Mouse (Mus musculus) gastrocnemius, adult 2 months (tissue): ENCODE data around the gene Nfam1. TPM values are rescaled to one million over a fixed set of nuclear protein-coding genes. Genes with fewer than 3 reads are reported as not detected.
A peak's percentile ranks its signal among the peaks of the same experiment; 100 is the strongest.

Experiments used
- DNase-seq: peaks from one replicate; pipeline ENCODE4 v3.0.0; 2022
- H3K27ac ChIP-seq: fragments of 200-600 bp; 2 replicates; pipeline ENCODE4 v1.8.1; 2022; ENCODE audit warnings: mild to moderate bottlenecking
- H3K4me3 ChIP-seq: fragments of 200-600 bp; 2 replicates; pipeline ENCODE4 v1.8.1; 2022; ENCODE audit warnings: mild to moderate bottlenecking, moderate library complexity
- CTCF ChIP-seq: fragments of 200-600 bp; IDR thresholded peaks from 2 replicates; pipeline ENCODE4 v1.8.1; 2022; ENCODE audit warnings: antibody characterized with exemption, mild to moderate bottlenecking, moderate library complexity
- intact Hi-C: fragments of 180-260 bp; cut with DNase I; formaldehyde crosslinking; loops from one replicate; pipeline ENCODE4 v1.15.1; 2025
- microRNA-seq: library from miRNA; unstranded; fragments of <30 nt; microRNA quantifications from one replicate; pipeline ENCODE4 v1.2.0, GENCODE M21; 2021
- total RNA-seq, 2 experiments: library from RNA; stranded (reverse); gene quantifications; 2 replicates each; pipeline ENCODE4 v1.2.3; 2021

The Nfam1 gene
- total RNA-seq, 2 experiments from 2014 or later, result 0.41 to 0.98 TPM

- no peak overlapping the region for H3K27ac ChIP-seq
- intact Hi-C loops, result no loop called here
- no peak for TF ChIP-seq CTCF
- H3K4me3 ChIP-seq, result no peak overlapping the region
- no peak for DNase-seq
Observed at GRCm38 (mm10) chr15:82959151-82959550, 74.0 kb downstream of the Nfam1 start.

- no peak for DNase-seq
- no peak for TF ChIP-seq CTCF
- intact Hi-C loops, result no loop called here
- peak overlapping the region; percentile 31 for H3K4me3 ChIP-seq
- H3K27ac ChIP-seq, result no peak overlapping the region
Observed at GRCm38 (mm10) chr15:82958253-82958701, 74.8 kb downstream of the Nfam1 start.

GRCm38 (mm10) chr15:82956721-82957120 lies 76.4 kb downstream of the Nfam1 start:
- DNase-seq, result no peak
- Histone ChIP-seq H3K27ac (no peak overlapping the region), H3K4me3 (no peak overlapping the region)
- intact Hi-C loops, result no loop called here
- TF ChIP-seq CTCF, result no peak

- H3K4me3 ChIP-seq, result no peak overlapping the region
- intact Hi-C loops, result no loop called here
- DNase-seq, result no peak
- no peak overlapping the region for H3K27ac ChIP-seq
- TF ChIP-seq CTCF, result no peak
Observed at GRCm38 (mm10) chr15:82956310-82956709, 76.8 kb downstream of the Nfam1 start.

GRCm38 (mm10) chr15:82955286-82955685 lies 77.8 kb downstream of the Nfam1 start:
- no peak for TF ChIP-seq CTCF
- no peak for DNase-seq
- intact Hi-C loops, result no loop called here
- no peak overlapping the region for H3K27ac ChIP-seq
- H3K4me3 ChIP-seq, result no peak overlapping the region

DNA sequence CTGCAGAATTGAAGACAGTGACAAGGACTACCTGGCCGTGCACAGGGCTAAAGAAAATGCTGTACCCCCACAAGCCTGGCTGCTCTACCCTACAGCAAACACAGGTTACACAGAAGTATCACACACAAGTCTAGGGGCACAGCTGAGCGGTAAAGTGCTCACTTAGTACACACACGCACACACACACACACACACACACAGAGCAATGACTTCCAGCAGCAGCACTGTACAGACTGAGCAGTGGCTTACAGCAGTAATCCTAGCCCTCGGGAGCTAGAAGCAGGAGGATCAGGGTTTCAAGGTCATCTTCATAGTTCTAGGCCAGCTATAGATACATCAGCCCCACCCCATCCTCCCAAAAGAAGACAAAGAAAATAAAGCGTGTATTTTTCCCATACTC lies 79.1 kb downstream of the Nfam1 start:
- intact Hi-C loops, result no loop called here
- TF ChIP-seq CTCF, result no peak
- Histone ChIP-seq H3K27ac (no peak overlapping the region), H3K4me3 (no peak overlapping the region)
- no peak for DNase-seq

DNA sequence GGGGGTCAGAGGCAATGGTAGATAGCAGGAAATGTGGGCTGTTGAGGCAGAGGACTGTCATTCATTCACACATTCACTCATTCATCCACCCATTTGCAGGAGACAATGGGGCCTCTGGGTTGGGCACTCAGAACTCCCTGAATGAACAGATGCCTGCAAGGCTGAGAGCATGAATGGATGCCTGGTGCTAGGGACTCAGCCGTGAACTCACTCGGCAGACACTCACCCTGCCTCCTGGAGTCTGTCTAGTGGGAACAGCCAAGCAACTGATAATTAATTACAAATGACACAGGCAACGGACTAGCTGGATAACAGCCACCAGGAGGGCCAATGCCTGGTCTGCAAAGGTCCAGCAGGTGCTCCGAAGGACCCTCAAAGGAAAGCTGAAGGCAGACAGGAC lies 80.0 kb downstream of the Nfam1 start:
- intact Hi-C loops, result no loop called here
- H3K4me3 ChIP-seq, result no peak overlapping the region
- DNase-seq, result no peak
- no peak for TF ChIP-seq CTCF
- H3K27ac ChIP-seq, result no peak overlapping the region

- intact Hi-C loops, result no loop called here
- DNase-seq, result no peak
- Histone ChIP-seq H3K4me3 (no peak overlapping the region), H3K27ac (no peak overlapping the region)
- TF ChIP-seq CTCF, result no peak
Observed at GRCm38 (mm10) chr15:82952292-82952705, 80.8 kb downstream of the Nfam1 start.

DNA sequence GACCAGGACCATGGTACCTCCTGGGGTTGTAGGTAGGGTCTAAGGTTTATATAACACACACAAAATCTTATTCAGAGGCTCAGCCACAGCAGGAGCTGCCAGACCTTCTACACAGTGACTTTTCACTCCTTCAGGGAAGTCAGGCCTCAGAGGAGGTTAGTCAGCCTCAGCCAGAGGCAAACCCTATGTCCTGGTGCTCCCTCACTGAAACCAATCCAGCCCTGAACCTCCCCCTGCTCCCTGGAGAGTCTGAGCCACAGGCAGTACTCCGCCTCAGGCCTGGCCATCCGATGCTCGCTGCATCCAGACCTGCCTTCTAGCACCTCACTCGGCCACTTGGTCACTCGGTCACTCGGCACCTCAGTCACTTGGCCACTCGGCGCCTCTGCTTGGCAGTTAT lies 82.9 kb downstream of the Nfam1 start:
- peak; percentile 33 for DNase-seq
- intact Hi-C loops, result no loop called here
- no peak for TF ChIP-seq CTCF
- Histone ChIP-seq H3K4me3 (no peak overlapping the region), H3K27ac (no peak overlapping the region)

DNA sequence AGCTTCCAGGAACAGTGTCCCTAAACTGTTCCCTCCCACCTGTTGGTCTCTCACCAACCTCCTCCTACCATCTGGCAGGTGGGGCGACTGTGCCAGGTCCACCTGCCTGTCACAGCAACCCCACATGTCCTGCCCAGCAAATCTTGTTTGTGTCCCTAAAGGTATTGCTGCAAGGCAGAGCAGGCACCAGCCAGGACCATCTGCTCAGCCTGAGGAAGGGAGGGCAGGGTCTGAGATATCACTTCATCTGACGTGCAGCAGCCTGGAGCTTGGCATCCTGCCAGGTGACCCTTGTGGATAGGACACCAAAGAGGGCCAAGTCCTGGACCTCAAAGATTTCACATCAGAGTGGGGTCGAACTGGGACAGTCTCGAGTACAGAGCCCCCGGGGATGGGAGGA lies 85.7 kb downstream of the Nfam1 start:
- no peak overlapping the region for H3K4me3 ChIP-seq
- no peak for TF ChIP-seq CTCF
- H3K27ac ChIP-seq, result no peak overlapping the region
- DNase-seq, result peak; percentile 23
- intact Hi-C loops, result no loop called here

DNA sequence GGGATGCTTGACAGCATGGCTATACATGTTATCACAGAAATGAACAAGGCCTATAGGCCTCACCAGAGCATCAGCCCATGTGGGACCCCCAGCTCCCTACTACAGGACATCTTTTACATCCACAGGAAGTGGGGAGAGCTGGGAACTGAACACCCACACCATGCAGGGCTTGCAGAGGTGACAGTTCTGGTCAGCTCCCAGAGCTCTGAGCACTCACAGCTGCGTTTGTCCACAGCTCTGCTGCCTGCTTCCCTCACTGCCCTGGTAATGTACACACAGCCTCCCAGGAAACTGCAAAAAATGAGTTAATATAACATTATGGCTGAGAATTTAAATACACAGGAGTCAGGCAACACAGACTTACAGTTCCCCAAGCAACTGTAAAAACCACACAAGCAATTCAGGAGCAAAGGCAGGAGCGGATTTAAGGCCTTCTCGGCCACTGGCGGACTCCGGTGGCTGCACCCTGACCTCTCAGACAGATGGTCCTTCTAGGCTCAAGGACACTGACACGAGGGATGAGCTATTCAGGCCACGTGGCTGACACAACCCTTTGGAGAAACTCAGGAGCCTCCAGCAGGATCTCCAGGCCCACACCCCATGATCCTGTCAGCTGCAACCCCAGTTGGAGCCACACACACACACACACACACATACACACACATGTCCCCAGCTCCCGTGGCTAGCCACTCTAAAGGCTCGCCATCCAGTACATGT lies 88.5 kb downstream of the Nfam1 start:
- no peak overlapping the region for H3K4me3 ChIP-seq
- intact Hi-C loops, result no loop called here
- TF ChIP-seq CTCF, result no peak
- H3K27ac ChIP-seq, result no peak overlapping the region
- no peak for DNase-seq

Small RNA genes within 50 kb of the gene (microRNA-seq; reads per million reads assigned to microRNA genes)
- gene Mir3080, result not detected

Other genes starting within 250 kb of the Nfam1 start
- gene Cyp2d26, start 239.0 kb downstream of the Nfam1 start, total RNA-seq, result not detected
- 10 to 100 TPM; 28.9 to 33.6 TPM for gene Tcf20, start 45.4 kb downstream of the Nfam1 start, total RNA-seq
- gene Serhl, start 56.2 kb upstream of the Nfam1 start, total RNA-seq, result 10 to 100 TPM; 22.8 to 29.1 TPM
- gene Rrp7a, start 89.5 kb upstream of the Nfam1 start, total RNA-seq, result 10 to 100 TPM; 34.3 to 41.3 TPM
- 10 to 100 TPM; 16.0 to 16.3 TPM for gene Poldip3, start 116.1 kb upstream of the Nfam1 start, total RNA-seq
- gene Cyb5r3, start 139.3 kb upstream of the Nfam1 start, total RNA-seq, result 10 to 100 TPM; 39.2 to 43.1 TPM
- 1 to 10 TPM; 2.8 to 4.0 TPM for gene A4galt, start 218.5 kb upstream of the Nfam1 start, total RNA-seq